Mouse (Mus musculus): Measurements from ENCODE around the gene Abtb2.

DNA sequence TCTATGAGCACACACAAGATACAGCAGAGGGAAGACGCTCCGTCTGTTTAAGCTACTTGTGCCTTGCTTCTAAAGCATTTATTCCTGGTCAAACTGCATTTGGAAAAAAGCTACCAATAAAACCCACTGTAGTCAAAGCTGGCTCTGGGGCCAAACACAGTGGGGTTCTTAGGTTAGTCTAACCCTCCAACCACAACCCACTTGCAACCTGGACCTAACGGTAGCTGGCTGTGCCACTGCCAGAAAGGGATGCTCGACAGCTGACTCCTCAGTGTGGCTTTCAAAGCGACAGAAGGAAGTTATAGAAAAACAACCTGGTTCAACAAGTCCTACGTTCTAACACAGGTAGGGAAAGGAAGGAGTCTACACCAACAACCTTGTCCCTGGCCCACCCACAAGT lies 165.3 kb downstream of the Abtb2 start:
- TF ChIP-seq POLR2A (IDR thresholded peaks at IDR 0.05; ENCODE audit: insufficient read length, low read depth) (no peak), MAX (IDR thresholded peaks at IDR 0.05; ENCODE audit: low read depth) (no peak), E2F4 (IDR thresholded peaks at IDR 0.05; ENCODE audit: insufficient read depth) (no peak), TCF12 (IDR thresholded peaks at IDR 0.05; ENCODE audit: insufficient read depth, poor library complexity, severe bottlenecking) (no peak), POLR2AphosphoS2 (IDR thresholded peaks at IDR 0.05; ENCODE audit: insufficient read length, low read depth) (no peak), USF1 (IDR thresholded peaks at IDR 0.05; ENCODE audit: low read depth) (no peak), MYOG (IDR thresholded peaks at IDR 0.05; ENCODE audit: control insufficient read depth in 1 of 3, insufficient read depth in 1 of 3, insufficient read length in 2 of 3, low read depth in 2 of 3) (no peak), CEBPB (IDR thresholded peaks at IDR 0.05; ENCODE audit: insufficient read depth, poor library complexity, severe bottlenecking) (no peak), SRF (IDR thresholded peaks at IDR 0.05; ENCODE audit: control insufficient read depth, insufficient read length, low read depth) (no peak)
